Mouse (Mus musculus): ENCODE measurements around the gene Ntsr1. TPM values are rescaled to one million over a fixed set of nuclear protein-coding genes. Genes with fewer than 3 reads are reported as not detected.

Gene Ntsr1
- total RNA-seq (2021): 10 to 100 TPM; 11.4 to 14.1 TPM
- long read RNA-seq, experiment 1, transcript Ntsr1-201 (4 exons, 3,917 nt): major isoform, 7 of 11 reads
- long read RNA-seq, experiment 1, partial matches to known transcripts: 0 of 11 reads
- long read RNA-seq, experiment 1, other reads (novel, unspliced or antisense): 4 of 11 reads
- long read RNA-seq, experiment 2, transcript Ntsr1-201 (4 exons, 3,917 nt): major isoform, 10 of 12 reads
- long read RNA-seq, experiment 2, partial matches to known transcripts: 0 of 12 reads
- long read RNA-seq, experiment 2, other reads (novel, unspliced or antisense): 2 of 12 reads

- intact Hi-C loops (cut with DNase I): no loop called here
- DNase-seq (ENCODE audit: low spot score in 2 of 2): peak; percentile 58 to 65
Observed at GRCm38 (mm10) chr2:180499741-180500140, at the start of gene Ntsr1. Ntsr1 (plus strand) TSS chr2:180499976.

DNA sequence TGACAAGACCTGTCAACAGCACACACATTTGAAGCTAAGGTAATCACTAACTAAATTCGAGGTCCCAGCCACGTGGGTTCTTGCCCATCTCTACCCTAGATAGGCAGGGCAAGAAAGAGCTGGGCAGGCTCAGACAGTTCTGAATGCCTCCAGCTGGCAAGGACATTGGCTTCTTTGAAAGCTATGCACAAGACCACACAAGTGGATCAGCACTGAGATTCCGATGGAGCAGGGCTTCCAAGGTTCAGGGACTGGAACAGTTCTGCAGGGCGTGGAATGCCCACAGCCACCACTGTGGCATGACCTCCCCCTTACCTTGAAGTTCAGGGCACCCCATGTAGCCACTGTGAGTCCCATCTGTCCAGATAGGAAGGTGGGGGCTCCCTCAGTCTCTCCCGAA lies 49.2 kb upstream of the Ntsr1 start:
- DNase-seq (ENCODE audit: low spot score in 2 of 2): no peak
- intact Hi-C loops (cut with DNase I): no loop called here

- intact Hi-C loops (cut with DNase I): no loop called here
- peak; percentile 56 to 69 for DNase-seq (ENCODE audit: low spot score in 2 of 2)
Observed at GRCm38 (mm10) chr2:180455723-180456698, 43.8 kb upstream of the Ntsr1 start, which contains the start of gene Slco4a1. Slco4a1 (plus strand) TSS chr2:180456245.

GRCm38 (mm10) chr2:180456705-180457104 lies 43.1 kb upstream of the Ntsr1 start:
- intact Hi-C loops (cut with DNase I): no loop called here
- no peak for DNase-seq (ENCODE audit: low spot score in 2 of 2)

- intact Hi-C loops (cut with DNase I): no loop called here
- no peak for DNase-seq (ENCODE audit: low spot score in 2 of 2)
Observed at GRCm38 (mm10) chr2:180457680-180458079, 42.1 kb upstream of the Ntsr1 start.

DNA sequence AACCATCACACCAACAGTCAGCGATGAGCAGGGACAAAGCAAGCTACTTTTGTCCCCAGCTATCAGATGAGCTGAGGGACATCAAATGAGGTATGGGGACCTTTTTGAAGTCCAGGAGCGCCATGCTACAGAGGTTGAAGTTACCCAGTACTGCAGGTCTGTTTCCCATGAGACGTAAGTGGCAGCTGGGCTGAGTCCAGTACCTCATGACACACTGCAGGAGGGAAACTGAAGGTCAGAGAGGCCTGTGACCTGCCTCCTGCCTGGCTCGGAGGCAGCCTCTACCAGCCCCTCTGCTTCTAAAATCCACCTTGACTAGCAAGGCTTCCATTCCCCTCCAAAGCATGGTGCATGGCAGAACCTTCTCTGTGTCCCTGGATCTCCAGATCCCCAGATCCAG lies 40.3 kb upstream of the Ntsr1 start:
- DNase-seq (ENCODE audit: low spot score in 2 of 2): no peak
- intact Hi-C loops (cut with DNase I): no loop called here

DNA sequence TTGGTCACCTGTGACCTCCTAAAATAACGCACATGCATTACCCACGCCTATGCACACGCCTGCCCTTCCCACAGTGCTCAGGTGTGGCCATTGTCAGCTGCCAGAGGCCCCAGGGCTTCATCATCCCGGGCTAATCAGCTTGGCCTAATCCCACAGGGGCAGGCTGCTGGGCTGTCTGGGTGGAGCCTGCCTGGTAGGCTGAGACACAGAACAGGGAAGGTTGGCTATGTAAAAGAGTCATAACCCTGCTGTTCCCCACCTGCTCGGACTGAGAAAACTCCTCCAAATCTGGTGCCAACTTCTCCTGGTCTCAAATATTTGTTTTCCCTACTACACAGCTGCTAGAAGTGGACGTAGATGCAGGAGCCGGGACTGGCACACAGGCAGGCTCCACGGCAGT lies 39.0 kb upstream of the Ntsr1 start:
- intact Hi-C loops (cut with DNase I): no loop called here

GRCm38 (mm10) chr2:180462593-180462992 lies 37.2 kb upstream of the Ntsr1 start:
- intact Hi-C loops (cut with DNase I): no loop called here
- no peak for DNase-seq (ENCODE audit: low spot score in 2 of 2)

More for the DNA sequence above, 39.0 kb upstream of the Ntsr1 start:
- no peak for DNase-seq (ENCODE audit: low spot score in 2 of 2)

- DNase-seq (ENCODE audit: low spot score in 2 of 2): no peak
- intact Hi-C loops (cut with DNase I): no loop called here
Observed at GRCm38 (mm10) chr2:180466505-180466904, 33.3 kb upstream of the Ntsr1 start.

- DNase-seq (ENCODE audit: low spot score in 2 of 2): no peak
- intact Hi-C loops (cut with DNase I): no loop called here
Observed at GRCm38 (mm10) chr2:180468871-180469270, 30.9 kb upstream of the Ntsr1 start.

DNA sequence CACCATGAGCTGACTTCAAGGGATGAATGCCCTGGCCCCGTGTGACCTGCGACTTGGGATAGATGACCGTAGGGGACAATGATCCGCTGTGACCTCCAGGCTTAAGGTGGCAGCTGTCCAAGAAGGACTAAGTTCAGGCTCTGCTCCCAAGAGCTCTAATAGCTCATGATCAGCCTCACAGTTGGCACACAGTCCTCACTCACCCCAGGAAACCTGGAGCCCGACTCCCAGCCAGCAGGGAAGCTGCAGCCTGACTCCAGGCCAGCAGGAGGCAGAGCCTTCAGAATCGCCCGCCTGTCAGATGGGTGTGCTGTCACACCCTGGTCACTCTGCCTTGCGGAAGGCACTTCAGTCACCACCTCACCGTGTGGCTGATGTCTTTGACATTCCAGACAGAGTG lies 30.0 kb upstream of the Ntsr1 start:
- DNase-seq (ENCODE audit: low spot score in 2 of 2): no peak
- intact Hi-C loops (cut with DNase I): loop anchor here (5.0 to 10.0 kb wide), 2 partner anchors 88 to 275 kb away; no protein-coding TSS in a partner anchor

GRCm38 (mm10) chr2:180472306-180473079 lies 27.3 kb upstream of the Ntsr1 start:
- intact Hi-C loops (cut with DNase I): loop anchor here (1.0 to 10.0 kb wide), 3 partner anchors 85 to 272 kb away; no protein-coding TSS in a partner anchor

GRCm38 (mm10) chr2:180473080-180473440 lies 26.7 kb upstream of the Ntsr1 start:
- intact Hi-C loops (cut with DNase I): loop anchor here (5.0 to 10.0 kb wide), 2 partner anchors 84 to 272 kb away; no protein-coding TSS in a partner anchor
- peak; percentile 87 to 91 for DNase-seq (ENCODE audit: low spot score in 2 of 2)

More at GRCm38 (mm10) chr2:180472306-180473079, 27.3 kb upstream of the Ntsr1 start:
- DNase-seq (ENCODE audit: low spot score in 2 of 2): peak in 1 of 2 experiments; percentile 18

GRCm38 (mm10) chr2:180474864-180475263 lies 24.9 kb upstream of the Ntsr1 start:
- intact Hi-C loops (cut with DNase I): loop anchor here (5.0 to 10.0 kb wide), 2 partner anchors 82 to 270 kb away; no protein-coding TSS in a partner anchor
- DNase-seq (ENCODE audit: low spot score in 2 of 2): no peak

DNA sequence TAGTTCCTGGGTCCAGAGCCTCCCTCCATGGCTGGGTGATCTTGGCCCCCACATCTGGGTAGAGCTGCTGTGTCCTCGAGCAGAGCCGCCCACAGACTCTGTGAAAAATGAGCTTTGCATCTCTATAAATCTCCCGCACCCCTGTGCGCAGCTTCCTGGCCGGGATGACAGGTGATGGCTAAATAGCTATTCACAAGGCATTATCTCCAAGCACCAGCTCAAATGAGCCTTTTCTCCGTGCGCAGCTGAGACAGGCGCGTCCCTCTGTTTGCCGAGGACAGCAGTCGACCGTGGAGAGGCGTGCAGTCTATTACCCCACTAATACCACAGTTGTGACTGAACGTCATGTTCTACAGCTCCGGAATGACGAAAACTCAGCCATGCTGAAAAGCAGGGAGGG lies 17.5 kb upstream of the Ntsr1 start:
- no peak for DNase-seq (ENCODE audit: low spot score in 2 of 2)
- intact Hi-C loops (cut with DNase I): no loop called here

GRCm38 (mm10) chr2:180484882-180485281 lies 14.9 kb upstream of the Ntsr1 start:
- DNase-seq (ENCODE audit: low spot score in 2 of 2): no peak
- intact Hi-C loops (cut with DNase I): no loop called here

GRCm38 (mm10) chr2:180485306-180485705 lies 14.5 kb upstream of the Ntsr1 start:
- DNase-seq (ENCODE audit: low spot score in 2 of 2): no peak

GRCm38 (mm10) chr2:180488210-180488751 lies 11.5 kb upstream of the Ntsr1 start:
- peak in 1 of 2 experiments; percentile 54 for DNase-seq (ENCODE audit: low spot score in 2 of 2)
- intact Hi-C loops (cut with DNase I): no loop called here

More at GRCm38 (mm10) chr2:180485306-180485705, 14.5 kb upstream of the Ntsr1 start:
- intact Hi-C loops (cut with DNase I): no loop called here

- intact Hi-C loops (cut with DNase I): no loop called here
- DNase-seq (ENCODE audit: low spot score in 2 of 2): peak; percentile 68 to 84
Observed at GRCm38 (mm10) chr2:180495906-180496305, 3.9 kb upstream of the Ntsr1 start.

Data from left cerebral cortex, postnatal 14 days (tissue).